Mouse (Mus musculus): ENCODE data around the gene RPS10-NUDT3.

The RPS10-NUDT3 gene

DNA sequence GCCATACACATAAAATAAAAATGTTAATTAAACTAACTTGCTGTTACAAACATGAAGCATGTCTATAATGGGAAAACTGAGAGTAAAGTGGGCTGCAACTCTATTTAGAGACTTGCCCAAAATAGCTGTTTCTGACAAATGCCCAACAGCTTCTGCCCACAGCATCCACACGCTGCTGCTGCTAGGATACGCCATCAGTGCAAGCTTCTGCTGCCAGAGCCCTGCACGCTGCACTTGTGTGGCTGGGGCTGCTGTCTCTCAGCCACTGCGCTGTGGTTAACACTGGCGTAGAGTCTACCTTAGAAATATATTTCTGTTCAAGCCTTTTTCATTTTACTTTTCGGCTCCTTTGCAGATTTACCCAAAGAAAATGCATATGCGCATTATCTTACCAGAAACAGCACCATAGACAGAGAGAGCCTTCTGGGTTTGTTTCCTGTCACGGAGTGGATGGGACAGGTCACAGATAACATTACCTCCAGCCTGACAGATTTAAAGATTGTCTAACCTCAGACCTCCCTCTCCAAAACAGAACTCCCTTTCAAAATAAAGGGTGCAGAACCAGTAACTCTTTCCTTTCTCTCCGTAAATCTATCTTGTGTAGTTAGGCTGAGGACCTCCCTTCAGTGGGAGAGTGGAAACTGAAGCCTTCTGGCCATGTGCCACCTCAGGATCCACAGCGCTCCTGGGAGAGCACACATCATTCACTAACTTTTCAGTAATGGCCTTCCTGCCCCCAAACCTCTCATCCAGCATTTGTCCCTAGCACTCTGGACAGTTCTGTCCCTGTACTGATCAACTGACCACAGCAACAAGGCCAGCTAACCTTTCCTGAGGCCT is 24.1 kb downstream of the RPS10-NUDT3 start:
- no peak for DNase-seq (ENCODE audit: low read depth, low spot score)

DNA sequence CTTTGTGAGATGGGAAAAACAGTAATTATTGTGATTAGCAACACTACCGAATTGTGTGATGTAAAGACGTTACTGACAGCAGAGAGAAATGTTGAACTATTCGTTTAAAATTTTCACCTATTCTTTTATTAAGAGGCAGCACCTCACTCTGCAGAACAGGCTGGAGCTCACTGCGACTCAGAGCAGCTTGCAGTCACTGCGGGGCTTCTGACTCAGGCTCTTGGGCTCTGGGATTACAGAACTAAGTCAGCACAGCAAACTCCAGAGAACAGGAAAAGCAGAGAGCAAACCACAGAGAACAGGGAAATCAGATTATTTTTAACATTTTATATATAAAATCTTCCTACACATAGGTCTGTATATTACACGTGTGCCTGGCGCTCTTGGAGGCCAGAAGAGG is 25.4 kb downstream of the RPS10-NUDT3 start:
- DNase-seq (ENCODE audit: low read depth, low spot score): peak; percentile 49

DNA sequence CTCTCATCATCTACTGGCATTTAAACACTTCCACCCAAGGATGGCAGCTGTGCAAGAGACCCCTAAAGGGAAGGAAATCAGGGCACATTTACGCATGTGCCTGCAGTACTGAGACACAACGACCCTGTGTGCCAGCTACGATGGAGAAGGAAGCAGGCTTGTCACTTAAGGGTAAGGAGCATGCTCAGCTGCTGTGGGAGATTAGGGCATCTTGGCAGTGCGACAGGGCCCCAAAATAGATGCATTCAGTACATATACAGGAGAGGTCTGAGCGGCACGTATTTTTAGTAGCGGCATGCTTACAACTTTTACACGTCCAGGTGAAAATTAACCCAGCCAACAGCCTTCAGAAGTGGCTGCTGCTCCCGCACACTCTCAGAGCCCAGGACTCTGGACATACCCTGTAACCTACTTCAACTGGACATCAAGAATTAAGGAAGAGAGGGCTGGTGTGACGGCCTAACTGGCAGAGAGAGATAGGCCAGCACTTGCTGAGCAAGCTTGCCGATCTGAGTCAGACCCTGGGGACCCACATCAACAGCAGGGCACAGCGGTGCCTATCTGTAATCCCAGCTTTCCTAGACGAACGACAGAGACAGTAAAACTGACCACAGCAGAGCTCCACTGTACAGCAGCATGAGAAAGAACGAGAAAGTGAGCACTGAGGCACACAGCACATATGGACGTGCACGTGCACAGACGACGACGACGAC is 31.3 kb downstream of the RPS10-NUDT3 start:
- DNase-seq (ENCODE audit: low read depth, low spot score): no peak

DNA sequence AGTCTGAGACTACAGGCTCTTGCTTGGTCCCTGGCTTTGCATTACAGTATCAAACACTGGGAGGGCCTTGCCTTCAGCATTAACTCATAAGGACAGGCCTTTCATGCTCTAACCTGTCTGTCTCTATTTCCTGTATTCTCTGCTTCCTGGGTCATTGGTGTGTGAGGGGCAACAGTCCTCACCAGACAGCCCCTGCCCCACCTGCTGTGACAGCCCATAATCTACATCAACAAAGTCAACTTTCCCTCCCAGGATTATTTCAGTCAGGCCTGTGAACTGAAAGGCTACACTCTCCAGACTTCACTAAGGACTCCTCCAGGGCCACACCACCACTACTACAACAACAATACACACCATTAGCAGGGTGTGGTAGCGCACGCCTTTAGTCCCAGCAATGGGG is 32.0 kb downstream of the RPS10-NUDT3 start:
- DNase-seq (ENCODE audit: low read depth, low spot score): no peak

DNA sequence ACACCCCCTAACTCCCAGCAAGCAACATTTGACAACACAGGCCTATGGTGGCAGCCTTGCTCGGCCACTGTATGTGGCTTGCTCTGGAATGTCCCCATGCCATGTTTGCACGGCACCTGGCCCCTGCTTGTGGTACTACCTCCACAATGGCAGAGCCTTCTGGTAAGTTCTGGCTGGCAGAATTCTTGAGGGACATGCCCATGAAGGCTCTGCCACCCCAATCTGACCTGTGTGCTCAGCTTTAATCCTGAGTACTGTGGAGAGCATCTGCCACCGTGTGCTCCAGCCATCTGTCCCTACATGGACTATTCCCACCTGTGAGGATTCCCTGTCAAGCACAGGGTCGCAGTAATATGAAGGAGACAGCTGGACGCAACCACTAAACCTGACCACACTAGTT is 34.2 kb downstream of the RPS10-NUDT3 start:
- DNase-seq (ENCODE audit: low read depth, low spot score): no peak

DNA sequence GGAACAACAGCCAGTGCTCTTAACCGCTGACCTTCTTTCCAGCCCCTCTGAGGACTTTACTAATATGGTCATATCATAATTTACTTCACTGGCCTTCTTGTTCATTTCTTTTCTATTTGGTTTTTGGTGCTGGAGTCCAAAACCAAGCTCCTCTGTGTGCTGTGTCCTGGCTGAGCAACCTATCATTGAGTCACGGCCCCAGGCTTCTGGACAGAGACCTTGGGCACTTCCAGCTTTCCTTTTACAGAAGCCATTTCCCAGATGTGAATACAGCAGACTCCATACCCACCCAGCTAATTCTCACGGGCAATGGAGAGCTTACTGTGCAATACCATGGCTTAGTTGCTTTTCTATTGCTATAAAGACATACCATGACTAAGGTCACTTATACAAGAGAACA is 34.7 kb downstream of the RPS10-NUDT3 start:
- no peak for DNase-seq (ENCODE audit: low read depth, low spot score)

DNA sequence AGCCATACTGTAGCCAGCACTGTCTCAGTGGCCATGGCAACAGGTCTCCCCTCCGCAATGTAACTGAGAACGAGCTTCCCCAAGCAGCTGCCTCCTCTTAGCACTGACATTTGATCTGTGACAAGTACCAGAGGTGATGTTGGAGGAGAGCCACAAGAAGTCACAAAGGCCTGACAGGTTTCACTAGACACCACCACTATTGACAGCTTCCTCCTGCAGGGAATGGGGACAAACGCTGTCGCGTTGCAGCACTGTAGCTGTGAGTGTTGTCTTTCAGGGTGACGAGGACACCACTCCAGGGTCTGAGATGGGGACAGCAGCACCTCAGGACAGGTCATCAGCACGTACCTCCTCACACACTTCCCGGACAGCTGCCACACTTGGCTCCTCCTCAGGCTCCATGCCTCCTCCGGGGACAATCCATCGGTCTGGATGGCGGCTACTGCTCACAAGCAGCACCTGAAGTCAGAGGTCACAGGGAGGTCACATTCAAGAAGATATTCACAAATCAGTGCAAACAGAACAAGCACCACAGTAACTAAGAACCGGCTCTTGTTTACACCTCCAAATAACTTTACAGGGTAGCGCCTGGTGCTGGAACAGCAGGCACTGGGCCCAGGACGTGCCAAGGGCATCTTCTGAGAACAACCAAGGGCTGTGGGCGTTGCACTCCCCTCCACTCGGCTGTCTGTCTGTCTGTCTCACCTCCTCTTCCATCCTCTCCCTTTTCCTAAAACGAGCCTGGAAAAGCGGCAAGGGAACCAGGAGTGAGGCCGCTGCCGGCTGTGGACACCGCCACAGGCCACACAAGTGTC is 38.4 kb downstream of the RPS10-NUDT3 start:
- DNase-seq (ENCODE audit: low read depth, low spot score): no peak

DNA sequence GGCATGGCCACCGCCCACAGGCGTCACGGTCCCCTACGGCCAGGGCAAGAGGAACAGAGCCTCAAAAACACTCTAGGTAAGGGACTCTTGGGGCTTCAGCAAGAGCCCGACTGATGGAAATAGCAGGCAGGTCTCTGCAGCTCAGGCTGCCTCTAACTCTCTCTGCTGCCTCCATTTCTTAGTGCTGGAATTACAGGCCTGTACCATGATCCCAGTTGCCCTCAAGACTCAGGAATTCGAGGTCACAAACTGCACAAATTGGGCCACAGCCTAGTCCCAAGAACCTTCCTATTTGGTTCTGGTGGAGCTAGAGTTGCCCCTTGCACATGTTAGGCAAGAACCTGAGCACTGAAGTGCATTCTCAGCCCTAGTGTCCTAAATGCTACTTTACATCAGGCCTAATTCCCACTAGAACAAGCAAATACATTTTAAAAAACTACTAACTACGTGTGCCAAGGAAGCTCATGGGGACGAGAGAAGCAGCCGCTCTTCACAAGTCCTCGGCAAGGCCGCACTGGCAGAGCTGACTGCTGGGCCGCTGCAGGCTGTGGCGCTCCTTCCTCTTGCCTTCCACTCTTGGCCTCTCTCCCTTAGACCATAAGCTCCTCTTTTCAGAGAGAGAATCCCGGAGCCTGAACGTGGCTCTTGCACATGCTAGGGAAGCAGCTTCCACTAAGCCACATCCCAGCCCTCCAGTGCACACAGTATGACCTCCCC is 39.2 kb downstream of the RPS10-NUDT3 start:
- DNase-seq (ENCODE audit: low read depth, low spot score): no peak

DNA sequence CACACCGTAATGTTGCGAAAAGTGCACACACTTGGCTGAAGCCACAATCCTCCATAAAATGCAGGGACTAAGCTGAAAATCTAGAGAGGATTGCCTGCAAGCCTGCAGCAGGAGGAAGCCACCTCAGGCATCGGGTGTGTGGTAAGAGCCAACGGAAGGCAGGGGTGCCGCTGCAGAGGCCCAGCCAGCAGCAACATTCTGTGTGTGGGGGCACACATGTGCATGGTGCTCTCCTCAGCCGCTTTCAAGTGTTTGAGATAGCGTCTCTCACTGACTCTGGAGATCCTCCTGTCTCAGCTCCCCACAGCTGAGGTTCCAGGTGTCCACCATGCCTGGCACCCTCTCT is 42.5 kb downstream of the RPS10-NUDT3 start:
- DNase-seq (ENCODE audit: low read depth, low spot score): no peak

DNA sequence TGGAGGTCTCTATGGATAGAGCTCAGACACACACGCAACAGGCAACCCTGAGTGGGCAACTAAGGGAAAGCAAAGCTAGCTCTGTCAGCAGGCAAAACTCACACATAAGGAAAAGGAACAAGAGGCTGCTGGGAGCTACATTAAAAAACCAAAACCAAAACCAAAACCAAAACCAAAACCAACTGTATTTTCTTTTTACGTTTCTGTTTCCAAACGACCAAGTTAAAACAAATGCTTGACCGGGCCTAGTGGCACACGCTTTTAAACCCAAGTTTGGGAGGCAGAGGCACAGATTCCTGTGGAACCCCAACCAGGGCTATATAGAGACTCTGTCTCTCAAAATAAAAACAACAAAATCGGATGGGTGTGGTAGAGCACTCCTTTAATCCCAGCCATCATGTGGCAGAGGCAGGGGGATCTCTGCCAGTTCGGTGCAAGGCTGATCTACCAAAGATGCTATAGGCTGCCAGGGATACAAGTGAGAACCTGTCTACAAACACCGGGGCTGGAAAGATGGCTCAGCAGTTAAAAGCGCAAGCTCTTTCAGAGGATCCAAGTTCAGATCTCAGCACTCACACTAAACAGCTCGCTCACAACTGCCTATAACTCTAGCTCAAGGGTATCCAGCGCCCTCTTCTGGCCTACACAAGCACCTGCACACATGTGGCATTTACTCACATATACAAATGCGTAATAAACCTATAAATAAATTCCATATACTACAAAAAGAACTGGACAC is 43.0 kb downstream of the RPS10-NUDT3 start:
- peak; percentile 27 for DNase-seq (ENCODE audit: low read depth, low spot score)

DNA sequence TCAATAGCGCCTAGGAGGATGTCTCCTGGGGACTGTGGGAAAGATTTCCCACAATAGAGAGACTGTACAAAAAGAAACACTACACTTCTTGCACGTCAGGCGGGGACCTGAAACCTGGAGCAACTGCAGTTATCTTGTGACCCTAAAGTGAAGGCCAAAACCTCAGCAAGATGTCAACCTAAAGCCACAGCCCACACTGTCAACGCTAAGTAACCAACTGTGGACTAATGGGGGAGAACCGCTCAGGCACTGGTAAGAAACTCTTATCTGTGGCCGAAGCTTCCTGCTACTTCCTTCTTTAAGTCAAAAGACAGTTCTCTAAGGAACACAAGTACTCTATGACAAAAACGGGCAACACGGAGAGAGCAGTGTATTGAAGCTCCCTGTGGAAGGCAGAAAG is 46.8 kb downstream of the RPS10-NUDT3 start:
- no peak for DNase-seq (ENCODE audit: low read depth, low spot score)

DNA sequence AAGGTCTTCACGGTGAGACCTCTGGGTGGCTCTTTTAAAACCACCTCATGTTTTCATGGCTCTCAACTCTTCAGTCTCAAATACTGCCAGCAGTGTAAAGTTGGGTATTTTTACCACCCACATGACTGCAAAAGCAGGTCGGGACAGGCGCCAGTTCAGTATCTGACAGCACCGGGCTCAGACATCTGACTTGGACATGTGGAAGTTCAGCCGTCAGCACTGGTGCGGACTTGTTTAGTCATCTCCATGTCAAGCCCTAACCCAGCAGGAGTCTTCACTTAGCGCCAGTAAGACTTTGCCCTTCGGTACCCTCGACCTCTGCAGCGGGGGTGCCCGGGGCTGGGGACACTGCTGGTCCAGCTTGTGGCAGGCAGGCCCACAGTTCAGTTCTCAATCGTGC is 47.8 kb downstream of the RPS10-NUDT3 start:
- DNase-seq (ENCODE audit: low read depth, low spot score): no peak

DNA sequence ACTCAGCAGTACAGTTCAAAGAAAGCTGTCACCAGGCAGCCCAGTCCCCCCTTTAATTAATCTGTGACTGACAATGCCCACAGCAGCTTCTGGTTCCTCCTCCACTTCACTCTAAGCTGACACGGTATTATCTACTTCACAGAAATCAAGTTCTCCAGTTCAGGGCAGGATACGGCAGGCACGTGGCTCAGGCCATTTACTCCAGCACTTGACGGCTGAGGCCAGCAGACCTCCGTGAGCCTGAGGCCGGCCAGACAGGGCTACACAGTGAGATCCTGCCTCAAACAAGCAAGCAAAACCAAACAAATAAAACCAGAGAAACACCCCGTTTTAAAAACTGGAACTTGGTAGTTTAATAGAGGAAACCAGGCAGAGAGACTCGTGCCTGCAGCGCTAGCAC is 48.4 kb downstream of the RPS10-NUDT3 start:
- DNase-seq (ENCODE audit: low read depth, low spot score): no peak

DNA sequence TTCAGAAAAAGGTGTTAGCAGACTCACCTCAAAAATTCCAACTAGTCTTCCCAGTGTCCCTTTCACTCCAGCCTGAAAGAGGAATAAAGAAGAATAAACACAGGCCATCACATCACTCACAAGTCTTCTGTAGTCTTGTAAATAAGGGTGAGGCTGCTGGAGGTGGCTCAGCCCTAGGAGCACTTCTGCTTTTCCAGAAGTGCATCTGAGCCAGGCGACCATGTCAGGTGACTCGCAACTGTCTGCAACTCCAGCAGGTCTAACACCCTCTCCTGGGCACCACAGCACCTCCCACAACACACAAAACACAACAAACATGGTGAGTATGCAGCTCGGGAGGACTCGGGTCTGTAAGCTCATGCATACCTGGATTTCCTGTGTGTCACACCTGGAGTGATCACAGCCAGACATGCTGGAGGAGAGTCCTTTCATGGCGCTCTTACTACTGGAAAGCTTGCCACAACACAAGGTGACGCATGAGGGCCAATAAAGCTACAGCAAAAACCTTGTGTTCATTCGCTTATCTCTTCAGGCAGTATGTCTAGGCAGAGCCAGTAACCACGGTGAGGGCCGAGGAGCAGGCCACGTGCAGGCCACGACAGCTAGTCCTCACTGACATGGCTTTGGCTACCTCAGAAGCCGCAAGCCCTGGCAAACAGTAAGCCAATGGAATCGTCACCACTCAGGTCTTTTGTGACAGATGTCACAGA is 51.7 kb downstream of the RPS10-NUDT3 start:
- DNase-seq (ENCODE audit: low read depth, low spot score): no peak

DNA sequence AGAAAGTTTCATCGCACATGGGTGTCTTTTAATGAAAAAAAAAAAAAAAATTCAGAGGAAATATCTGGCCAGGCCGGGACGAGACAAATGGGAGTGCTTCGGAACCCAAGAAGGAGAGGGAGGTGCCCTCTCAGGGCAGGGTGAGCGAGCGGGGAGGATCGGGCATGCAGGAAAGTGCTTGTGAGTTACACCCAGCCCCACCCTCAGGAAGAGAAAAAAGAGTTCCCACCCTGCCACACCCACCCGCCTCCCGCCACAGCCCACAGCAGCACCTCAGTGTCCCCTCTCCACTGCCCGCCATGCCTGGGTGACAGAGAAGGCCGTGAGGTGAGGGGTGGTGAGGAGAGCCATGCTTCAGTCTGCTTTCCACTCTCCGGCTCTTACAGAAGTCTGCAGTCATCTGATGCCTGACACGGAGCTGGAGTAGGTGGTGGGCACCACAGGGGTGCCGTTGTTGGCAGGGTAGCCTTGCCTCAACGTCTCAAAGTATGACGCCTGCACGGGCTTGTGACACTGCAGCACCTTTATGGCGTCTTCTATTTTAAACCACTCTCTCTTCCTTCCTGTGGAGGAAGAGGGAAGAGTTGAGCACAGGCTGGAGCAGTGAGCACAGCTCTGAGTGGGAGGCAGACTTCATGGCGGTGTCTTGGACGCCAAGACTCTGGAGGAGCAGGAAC is 54.5 kb downstream of the RPS10-NUDT3 start:
- DNase-seq (ENCODE audit: low read depth, low spot score): no peak

DNA sequence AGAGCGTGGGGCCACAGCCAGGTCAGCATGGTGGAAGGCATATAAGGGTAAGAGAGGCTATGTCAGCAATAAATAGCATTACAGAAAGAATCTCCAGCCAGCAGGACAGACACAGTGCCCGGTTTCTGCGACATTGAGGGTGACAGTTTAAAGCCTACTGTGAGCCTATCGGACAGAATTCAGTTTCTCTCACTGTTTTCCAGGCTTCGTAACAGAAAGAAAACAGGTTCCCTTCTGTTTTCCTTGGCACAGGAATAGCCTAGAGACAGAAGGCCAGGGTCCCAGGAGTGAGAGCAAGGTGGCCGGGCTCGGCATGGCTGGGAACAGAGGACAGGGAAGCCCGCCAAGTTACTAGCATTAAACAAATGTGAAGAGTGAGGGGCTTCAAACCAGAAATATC is 55.2 kb downstream of the RPS10-NUDT3 start:
- DNase-seq (ENCODE audit: low read depth, low spot score): no peak

DNA sequence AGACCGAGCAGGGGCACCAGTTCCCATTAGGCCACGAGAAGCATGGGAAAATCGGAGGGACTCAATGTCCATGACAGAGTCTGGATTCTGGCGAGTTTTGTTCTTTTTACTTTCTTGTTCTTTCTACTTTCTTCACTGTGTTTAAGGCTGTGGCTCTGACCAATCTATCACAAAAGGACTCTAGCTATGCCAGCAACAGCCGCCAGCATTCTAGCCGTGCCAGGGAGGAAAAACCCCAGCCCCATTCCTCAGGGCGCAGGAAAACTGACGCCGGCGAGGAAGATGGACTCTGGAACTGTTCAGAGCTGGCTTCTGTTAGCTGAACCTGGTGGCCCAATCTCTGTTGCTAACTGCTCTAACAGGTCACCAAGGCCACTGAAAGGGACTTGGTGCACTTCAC is 56.5 kb downstream of the RPS10-NUDT3 start:
- DNase-seq (ENCODE audit: low read depth, low spot score): no peak

DNA sequence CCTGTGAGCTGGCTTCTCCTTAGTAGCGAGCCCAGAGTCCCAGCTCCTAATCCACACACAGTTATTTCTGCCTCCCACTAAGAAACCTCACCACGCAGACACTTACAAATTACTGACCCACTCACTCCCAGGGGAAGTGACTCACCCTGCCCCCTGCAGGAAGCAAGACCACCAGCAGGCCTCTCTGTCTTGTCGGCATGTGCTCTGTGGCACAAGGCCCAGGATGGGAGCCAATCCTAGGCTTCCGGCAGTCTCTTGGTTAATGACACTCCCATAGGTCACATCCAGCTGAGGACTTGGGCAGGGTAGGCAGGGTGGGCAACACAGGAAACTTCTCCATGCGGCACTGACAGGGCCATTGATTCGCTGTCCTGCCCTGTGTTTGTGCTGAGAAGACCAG is 57.6 kb downstream of the RPS10-NUDT3 start:
- DNase-seq (ENCODE audit: low read depth, low spot score): peak; percentile 40

DNA sequence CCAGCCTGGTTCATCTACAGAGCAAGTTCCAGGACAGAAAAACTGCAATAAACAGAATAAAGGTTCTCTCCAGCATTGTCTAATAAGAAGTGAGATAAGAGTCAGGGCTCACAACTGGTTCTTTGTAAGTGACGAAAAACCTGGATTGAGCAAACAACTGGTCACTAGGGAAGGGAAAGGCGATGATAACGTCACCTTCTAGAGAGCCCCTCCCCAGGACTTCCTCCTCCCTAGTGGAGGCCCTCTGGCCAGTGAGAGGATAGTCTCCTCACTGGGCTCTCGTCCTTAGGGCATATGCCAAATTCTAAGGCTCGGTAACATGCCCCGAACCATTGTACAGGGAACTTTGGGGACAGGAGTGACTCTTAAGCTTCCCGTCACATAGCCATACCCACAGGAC is 59.0 kb downstream of the RPS10-NUDT3 start:
- no peak for DNase-seq (ENCODE audit: low read depth, low spot score)
